Mouse (Mus musculus) lung, postnatal 10 days (tissue): Measurements from ENCODE around the gene Bglap.
A peak's percentile ranks its signal among the peaks of the same experiment; 100 is the strongest.
"Not testable (repeated sequence)": the region's sequence is repeated elsewhere in the genome, so short reads cannot be mapped to it uniquely, and the experiment has no call there.

Source experiments
- DNase-seq: peaks from one replicate; pipeline ENCODE4 v3.0.0; 2021

The Bglap gene

DNA sequence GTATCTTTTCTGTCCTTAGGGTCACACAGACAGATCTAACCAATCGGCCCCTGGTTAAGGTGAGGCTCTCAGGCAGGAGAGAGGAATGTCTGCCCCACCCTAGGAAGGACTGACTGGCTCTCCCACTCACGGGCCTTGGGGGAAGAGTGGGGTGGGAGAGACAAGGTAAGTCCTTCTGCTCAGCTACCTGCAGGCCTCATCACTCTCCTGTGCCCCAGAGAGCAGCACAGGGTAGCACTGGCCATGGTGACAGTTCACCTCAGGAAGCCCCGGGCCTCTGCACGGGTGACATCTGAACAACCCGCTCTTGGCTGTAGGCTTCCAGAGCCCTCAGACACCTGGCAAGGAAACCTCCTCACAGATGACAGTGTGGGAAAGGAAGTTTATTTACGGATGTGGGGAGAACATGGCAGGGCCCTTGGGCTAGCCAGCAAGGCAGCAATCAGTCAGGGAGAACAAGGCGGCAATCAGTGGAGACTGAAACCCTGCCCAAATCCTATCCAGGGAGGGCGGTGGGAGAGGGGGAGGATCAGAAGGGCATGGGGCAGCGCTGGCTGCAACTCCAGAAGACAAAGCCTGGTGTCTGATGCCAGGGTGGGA is 9.6 kb upstream of the Bglap start:
- no peak for DNase-seq

DNA sequence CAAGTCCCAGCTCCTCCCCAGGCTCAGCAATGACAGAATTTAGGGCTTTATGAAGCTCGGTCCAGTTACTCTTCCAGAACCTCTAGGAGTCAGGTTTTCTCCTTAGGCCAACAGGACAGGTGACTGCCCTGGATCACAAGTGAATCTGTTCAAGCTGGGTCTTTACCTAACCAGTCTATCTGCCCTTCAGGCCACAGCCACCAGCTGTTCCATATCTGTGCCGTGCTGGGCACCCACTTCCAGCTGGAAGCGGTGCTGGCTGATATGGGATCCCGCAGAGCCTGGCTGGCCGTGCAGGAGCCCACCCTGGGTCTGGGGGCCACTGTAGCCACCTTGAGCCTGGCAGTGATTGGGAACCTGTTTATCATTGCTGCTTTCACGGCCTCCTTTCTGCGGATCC is 1.9 kb downstream of the Bglap start:
- DNase-seq, result not testable (repeated sequence)

DNA sequence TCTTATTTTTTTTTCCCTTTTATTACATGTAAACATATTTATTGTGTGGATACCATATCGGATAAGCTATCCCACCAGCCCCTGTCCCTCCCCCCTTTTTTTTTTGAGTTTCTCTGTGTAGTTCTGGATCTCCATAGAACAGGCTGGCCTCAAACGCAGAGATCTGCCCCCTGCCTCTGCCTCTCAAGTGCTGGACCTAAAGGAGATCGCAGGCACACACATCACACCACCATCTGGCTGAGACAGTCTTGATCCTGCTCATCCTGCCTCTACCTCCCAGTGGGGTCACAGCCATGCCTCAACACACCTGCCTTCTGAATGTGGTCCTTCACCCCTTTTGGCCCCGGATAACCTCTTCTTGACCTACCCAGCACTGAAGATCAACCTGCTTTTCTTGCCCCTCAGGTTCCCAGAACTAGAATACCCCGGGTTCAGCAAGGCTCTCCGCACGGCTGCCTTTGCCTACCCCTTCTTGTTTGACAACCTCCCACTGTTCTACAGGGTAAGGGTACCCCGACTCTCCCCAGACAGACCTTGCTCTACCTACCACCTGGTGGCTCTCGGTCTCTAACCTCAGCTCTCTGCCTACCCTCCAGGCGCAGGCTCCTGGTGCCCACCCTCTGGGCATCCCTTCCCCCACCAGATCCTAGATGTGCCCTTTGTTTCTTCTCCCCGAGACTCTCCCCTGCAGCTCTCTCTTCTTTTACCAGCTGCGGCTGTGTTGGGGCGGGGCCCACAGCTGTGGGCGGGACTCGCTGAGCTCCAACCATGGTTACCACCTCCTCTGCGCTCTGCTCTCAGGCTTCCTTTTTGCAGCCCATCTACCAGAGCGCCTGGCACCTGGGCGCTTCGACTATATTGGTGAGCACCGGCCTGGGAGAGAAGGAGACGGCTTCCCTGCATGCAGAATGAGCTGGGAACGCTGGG is 2.6 kb downstream of the Bglap start:
- peak; percentile 54 for DNase-seq

DNA sequence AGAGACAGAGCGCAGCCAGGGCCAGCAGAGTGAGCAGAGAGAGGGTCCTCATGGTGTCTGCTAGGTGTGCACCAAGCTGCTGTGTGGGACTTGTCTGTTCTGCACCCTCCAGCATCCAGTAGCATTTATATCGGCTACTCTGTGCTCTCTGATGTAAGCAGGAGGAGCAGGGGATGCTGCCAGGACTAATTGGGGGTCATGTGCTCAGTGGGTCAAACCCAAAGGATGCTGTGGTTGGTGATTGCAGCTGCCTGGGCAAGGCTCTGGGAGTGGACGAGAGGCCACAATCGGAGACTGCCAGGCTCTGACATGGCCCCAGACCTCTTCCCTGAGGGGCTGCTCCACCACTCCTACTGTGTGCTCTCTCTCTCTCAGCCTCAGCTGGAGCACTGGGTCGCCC is 5.7 kb downstream of the Bglap start, which contains the start of gene Bglap2:
Gene Bglap2 (minus strand): TSS at position 101 of the 400 bp plus-strand sequence.
- DNase-seq, result not testable (repeated sequence)

DNA sequence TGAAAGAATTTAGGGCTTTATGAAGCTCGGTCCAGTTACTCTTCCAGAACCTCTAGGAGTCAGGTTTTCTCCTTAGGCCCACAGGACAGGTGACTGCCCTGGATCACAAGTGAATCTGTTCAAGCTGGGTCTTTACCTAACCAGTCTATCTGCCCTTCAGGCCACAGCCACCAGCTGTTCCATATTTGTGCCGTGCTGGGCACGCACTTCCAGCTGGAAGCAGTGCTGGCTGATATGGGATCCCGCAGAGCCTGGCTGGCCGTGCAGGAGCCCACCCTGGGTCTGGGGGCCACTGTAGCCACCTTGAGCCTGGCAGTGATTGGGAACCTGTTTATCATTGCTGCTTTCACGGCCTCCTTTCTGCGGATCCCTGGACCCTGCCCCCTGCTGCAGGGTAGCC is 7.6 kb downstream of the Bglap start:
- DNase-seq, result not testable (repeated sequence)

DNA sequence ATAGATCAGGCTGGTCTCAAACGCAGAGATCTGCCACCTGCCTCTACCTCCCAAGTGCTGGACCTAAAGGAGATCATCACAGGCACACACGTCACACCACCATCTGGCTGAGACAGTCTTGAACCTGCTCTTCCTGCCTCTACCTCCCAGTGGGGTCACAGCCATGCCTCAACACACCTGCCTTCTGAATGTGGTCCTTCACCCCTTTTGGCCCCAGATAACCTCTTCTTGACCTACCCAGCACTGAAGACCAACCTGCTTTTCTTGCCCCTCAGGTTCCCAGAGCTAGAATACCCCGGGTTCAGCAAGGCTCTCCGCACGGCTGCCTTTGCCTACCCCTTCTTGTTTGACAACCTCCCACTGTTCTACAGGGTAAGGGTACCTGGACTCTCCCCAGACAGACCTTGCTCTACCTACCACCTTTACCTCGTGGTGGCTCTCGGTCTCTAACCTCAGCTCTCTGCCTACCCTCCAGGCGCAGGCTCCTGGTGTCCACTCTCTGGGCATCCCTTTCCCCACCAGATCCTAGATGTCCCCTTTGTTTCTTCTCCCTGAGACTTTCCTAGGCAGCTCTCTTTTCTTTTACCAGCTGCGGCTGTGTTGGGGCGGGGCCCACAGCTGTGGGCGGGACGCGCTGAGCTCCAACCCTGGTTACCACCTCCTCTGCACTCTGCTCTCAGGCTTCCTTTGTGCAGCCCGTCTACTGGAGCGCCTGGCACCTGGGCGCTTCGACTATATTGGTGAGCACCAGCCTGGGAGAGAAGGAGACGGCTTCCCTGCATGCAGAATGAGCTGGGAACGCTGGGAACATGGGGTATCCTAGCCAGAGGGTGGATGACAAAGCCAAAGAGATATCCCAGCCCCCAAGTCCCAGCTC is 8.3 kb downstream of the Bglap start:
- peak; percentile 43 for DNase-seq

DNA sequence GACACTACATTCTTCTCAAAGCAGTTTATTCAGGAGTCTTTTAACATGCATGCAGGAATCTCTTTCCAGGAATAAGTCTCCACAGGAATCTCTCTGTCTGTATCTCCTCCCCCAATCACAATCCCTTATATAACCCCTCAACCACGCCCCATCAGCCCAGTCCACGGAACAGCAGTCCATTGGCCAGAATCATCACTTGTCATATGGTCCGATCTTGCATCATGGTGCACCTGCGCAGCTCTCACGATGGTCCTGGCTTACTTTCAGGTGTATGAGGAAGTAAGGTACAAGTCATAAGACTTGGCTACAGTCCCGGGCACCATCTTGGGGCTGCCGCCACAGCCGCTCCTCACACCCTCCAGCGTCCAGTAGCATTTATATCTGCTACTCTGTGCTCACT is 11.6 kb downstream of the Bglap start, which contains the start of gene Bglap3:
Gene Bglap3 (minus strand): TSS at position 101 of the 400 bp plus-strand sequence.
- DNase-seq, result not testable (repeated sequence)

DNA sequence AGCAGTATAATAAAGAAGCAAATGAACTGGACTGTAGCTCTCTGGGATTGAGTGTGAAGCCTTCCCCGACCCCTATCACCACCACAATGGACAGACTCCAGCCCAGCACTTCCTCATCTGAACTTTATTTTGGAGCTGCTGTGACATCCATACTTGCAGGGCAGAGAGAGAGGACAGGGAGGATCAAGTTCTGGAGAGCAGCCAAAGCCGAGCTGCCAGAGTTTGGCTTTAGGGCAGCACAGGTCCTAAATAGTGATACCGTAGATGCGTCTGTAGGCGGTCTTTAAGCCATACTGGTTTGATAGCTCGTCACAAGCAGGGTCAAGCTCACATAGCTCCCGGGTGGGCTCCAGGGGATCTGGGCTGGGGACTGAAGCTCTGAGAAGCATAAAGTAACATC is 15.8 kb downstream of the Bglap start:
- DNase-seq, result not testable (repeated sequence)

DNA sequence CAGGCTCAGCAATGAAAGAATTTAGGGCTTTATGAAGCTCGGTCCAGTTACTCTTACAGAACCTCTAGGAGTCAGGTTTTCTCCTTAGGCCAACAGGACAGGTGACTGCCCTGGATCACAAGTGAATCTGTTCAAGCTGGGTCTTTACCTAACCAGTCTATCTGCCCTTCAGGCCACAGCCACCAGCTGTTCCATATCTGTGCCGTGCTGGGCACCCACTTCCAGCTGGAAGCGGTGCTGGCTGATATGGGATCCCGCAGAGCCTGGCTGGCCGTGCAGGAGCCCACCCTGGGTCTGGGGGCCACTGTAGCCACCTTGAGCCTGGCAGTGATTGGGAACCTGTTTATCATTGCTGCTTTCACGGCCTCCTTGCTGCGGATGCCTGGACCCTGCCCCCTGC is 16.7 kb downstream of the Bglap start:
- DNase-seq, result not testable (repeated sequence)

DNA sequence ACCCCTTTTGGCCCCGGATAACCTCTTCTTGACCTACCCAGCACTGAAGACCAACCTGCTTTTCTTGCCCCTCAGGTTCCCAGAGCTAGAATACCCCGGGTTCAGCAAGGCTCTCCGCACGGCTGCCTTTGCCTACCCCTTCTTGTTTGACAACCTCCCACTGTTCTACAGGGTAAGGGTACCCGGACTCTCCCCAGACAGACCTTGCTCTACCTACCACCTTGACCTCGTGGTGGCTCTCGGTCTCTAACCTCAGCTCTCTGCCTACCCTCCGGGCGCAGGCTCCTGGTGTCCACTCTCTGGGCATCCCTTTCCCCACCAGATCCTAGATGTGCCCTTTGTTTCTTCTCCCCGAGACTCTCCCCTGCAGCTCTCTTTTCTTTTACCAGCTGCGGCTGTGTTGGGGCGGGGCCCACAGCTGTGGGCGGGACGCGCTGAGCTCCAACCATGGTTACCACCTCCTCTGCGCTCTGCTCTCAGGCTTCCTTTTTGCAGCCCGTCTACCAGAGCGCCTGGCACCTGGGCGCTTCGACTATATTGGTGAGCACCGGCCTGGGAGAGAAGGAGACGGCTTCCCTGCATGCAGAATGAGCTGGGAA is 17.3 kb downstream of the Bglap start:
- peak; percentile 65 for DNase-seq

DNA sequence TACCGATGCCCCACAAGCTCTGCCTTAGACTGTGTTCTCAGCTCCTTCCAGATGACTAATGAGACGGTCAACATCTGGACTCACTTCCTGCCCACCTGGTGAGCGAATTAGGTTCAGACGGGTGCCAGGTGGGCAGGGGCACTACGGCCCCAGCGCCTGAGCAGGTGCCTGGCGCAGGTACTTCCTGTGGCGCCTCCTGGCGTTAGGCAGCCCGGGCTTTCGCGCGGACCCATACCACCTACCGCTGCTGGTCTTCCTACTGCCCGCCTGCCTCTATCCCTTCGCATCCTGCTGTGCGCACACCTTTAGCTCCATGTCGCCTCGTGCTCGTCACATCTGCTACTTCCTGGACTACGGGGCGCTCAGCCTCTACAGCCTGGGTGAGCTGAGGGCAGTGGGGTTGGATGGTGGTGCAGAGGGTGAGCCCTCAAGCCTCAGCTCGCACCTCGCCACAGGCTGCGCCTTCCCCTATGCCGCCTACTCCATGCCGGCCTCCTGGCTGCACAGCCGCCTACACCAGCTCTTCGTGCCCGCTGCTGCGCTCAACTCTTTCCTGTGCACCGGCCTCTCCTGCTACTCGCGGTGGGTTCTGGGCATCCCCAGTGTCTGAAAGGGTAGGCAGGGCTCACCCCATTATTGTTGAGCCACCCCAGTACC is 18.4 kb downstream of the Bglap start:
- no peak for DNase-seq

DNA sequence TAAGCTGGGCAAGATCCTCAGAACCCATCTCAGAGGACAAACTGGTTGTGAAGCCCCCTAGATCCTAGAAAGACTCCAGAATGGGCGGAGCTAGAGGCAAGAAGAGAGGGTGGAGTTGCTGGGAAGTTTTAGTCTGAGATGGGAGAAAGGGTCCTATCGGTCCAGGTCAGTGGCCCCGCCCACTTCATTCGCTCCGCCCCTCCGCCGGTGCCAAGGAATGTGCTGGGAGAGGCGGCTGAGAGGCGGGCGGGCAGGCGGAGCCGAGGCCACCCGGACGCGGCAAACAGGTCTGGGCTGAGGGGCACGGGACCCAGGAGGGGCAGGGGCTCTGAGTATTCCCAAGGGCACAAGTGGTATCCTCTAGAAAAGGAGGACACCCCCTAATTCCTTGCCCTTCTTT is 19.9 kb downstream of the Bglap start, which contains the start of gene Paqr6:
Gene Paqr6 (plus strand): TSS at position 248 of the 400 bp plus-strand sequence.
- peak; percentile 93 for DNase-seq

DNA sequence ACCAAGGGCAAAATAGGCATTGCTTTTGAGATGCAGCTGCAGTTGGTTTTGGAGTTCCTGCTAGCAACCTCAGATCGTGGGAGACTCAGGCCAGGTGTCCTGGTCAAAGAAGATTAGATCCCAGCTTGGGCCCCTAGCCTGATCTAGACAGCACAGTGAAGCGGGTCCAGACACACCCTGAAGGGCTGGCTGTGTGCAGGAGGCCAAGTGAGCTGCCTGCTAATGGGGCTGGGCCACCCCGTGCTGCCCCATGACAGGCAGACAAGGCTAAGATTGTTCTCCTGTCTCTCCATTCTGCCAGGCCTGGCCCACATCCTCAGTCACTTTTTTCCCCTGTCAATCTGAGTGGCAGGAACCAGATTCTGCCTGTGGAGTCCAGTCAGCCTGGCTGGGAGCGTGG is 20.6 kb downstream of the Bglap start:
- DNase-seq, result peak; percentile 51

DNA sequence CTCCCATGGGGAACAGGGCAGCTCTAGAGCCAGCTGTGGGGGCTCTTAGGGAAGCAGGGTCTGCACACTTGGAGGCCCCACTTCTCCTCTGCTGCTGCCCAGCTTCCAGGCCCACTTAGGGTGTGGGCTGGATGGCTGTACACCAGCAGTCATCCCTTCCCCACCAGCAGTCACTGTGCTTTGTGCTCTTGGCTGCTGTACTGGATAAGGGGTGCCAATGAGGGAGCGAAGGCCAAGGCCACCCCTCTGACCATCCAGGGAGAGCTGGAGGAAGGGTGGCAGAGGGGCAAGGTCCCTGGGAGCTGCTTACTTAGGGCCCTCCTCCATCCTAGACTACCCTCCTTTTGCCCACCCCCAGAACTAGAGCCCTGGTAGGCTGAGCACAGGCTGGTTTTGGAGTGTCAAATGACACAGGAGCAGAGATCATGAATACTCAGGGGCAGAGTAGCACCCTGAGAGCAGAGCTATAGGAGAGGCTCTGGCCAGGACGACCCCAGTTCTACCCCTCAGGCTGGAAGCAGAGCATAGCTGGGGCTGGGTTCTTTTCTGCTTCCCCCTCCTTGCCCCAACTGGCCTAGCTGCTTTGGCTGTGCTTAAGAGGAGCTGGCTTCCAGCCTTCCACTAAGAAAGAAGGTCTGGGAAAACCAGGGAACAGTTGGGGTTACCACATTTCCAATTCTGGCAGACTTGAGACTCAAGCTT is 22.5 kb downstream of the Bglap start:
- DNase-seq, result no peak

DNA sequence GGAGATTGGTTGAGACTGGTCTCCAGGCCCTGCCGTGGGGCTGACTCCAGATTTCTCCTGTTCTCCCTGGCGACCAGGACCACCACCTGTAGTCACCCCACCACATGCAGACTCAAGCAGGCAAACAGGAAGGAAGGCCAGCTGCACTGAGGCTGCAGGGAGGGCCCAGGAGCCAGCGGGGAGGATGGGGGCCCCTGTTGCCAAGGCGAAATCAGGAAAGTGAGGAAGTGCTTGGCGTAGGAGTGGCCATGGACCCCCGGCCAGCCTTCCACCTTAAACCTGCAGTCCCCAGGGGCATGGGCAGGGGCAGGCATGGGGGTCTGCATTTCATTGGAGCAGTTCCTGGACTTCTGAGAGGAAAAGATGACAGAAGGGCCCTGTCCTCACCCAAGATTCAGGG is 23.2 kb downstream of the Bglap start:
- DNase-seq, result no peak

DNA sequence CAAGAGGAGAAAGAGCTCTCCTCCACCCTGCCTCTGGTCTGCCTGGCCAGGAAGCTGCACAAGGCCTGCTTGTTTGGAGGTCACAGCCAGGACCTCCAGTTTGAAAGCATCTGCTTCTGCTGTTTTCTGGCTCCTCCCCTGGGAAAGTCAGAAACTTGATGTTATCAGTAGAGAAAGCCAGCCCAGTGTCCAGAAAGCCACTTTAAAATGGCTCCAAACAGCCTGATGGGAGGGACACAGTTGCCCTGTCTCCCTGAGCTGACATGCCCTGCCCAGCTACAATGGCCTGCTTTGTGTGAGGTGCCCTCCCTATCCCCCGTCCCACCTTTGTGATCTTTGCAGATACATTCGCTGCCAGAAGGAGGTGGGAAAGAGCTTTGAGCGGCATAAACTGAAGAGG is 24.3 kb downstream of the Bglap start:
- DNase-seq, result no peak

DNA sequence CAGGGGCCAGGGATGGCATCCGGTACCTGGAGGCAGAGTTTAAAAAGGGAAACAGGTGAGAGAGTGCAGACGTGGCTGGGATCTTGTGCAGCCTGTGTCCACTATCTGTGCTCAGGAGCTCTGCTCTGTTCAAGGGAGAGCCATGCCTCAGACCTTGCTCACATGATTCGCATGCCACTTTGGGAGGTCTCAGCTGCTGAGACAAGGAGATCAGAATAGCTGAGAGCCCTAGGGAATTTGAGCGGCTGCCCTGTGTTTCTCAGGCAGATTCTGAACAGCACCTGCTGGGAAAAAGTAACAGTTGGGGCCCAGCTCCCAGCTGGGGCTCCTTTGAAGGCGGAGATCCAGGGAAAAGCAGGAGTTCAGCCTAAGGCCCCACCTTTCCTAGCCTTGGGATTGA is 24.7 kb downstream of the Bglap start:
- DNase-seq, result no peak

DNA sequence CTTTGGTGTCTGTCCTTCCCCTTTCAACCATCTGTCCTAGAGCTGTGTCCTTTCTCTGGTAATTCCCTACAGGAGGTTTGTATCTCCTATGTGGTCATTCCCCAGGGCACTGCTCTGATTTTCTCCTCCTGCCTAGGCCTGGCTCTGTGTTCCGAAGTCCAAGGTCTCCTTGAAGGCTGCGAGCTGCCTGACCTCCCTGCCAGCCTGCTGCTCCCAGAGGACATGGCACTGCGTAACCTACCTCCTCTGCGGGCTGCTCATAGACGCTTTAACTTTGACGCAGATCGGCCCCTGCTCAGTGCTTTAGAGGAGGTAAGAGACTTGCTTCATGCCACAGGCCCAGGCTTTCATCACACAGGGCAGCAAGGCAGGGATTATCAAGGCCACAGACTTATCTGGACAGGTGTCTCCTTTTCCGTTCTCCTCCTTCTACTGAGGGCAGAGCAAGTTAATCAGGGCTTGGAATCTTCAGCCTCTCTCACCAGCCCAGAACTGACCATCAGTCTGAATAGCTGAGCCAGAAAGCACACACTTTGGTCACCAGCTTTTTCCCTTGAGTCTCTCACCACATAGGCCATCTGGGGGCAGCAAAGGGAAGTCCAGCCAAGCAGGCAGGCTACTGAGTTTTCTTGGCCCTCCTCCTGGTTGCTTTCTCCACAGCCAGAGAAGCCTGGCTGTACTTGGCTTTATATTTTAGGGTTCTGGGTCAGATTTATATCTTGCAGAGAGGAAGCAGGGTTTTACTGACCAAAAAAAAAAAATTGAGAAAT is 29.7 kb downstream of the Bglap start:
- DNase-seq, result no peak

DNA sequence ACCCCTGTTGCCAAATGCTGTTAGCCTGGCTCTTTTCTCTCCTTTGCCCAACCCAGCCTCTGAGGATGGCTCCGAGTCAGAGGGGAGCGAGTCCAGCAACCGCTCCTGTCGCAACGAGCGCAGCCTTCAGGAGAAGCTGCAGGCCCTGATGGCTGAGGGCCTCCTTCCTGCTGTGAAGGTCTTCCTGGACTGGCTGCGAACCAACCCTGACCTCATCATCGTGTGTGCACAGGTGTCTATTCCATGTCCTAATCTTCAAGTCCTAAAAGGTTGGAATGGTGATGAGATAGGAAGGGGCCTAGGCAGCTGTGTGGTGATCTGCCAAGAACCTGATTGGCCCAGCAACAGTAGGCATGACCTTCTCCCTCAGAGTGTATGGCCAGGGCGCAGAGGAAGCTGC is 31.4 kb downstream of the Bglap start:
- DNase-seq, result no peak

DNA sequence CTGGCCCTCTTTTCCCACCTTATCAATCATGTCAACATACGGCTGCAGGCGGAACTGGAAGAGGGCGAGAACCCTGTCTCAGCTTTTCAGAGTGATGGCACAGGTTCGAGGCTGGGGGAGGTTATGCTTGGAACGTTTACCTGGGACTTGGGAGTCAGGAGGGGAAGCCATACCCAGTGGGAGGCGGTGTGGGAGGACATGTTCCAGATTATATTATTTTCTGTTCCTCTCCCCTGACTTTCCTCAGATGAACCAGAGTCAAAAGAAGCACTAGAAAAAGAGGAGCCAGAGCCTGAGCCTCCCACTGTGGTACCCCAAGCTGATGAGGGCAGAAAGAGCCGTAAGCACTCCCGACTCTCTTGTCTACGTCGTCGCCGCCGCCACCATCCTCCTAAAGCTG is 33.5 kb downstream of the Bglap start:
- no peak for DNase-seq

DNA sequence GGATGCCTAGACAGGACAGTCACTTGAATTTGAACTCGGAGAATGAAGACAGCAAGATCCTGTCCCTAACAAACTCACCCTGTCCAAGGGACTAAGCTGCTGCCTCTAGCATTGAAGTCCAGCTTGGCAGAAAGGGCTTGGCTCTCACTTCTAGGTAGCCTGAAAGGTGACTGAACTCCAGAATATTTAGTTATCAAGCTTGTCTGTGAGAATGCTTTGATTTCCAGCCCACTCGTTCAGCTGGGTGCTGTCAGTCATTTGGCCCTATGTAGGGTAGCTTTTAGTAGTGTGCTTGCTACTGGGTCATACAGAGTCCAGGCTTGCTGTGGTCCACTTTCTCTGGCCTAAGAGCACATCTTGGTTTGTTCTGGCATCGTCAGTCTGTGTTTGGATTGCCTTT is 45.3 kb downstream of the Bglap start:
- no peak for DNase-seq
